Mouse (Mus musculus) heart, embryonic 12.5 days (tissue): Measurements from ENCODE around the gene Prdx2. TPM values are rescaled to one million over a fixed set of nuclear protein-coding genes. Genes with fewer than 3 reads are reported as not detected.

Experiments used
- ATAC-seq: fragments of 200-750 bp; cut with Nextera tagmentation; 2 replicates; pipeline ENCODE4 v1.8.0; 2017; ENCODE audit warnings: moderate TSS enrichment, moderate library complexity; ENCODE audit not compliant: insufficient number of reproducible peaks, low FRiP score
- H3K27ac ChIP-seq: fragments of 300-500 bp; sonication (generic); 2 replicates; pipeline ENCODE4 v1.5.1; 2016; ENCODE audit warnings: mild to moderate bottlenecking, moderate library complexity; ENCODE audit not compliant: poor library complexity, severe bottlenecking
- H3K27me3 ChIP-seq: fragments of 300-500 bp; sonication (generic); replicated peaks from 2 replicates; pipeline ENCODE4 v1.6.1; 2016; ENCODE audit warnings: mild to moderate bottlenecking, moderate library complexity
- H3K36me3 ChIP-seq: fragments of 300-500 bp; sonication (generic); 2 replicates; pipeline ENCODE4 v1.6.1; 2016; ENCODE audit warnings: mild to moderate bottlenecking, moderate library complexity
- H3K4me1 ChIP-seq: fragments of 300-500 bp; sonication (generic); replicated peaks from 2 replicates; pipeline ENCODE4 v1.6.1; 2016; ENCODE audit warnings: mild to moderate bottlenecking
- H3K4me2 ChIP-seq: fragments of 300-500 bp; sonication (generic); 2 replicates; pipeline ENCODE4 v1.6.1; 2016; ENCODE audit warnings: mild to moderate bottlenecking, moderate library complexity
- H3K4me3 ChIP-seq: fragments of 300-500 bp; sonication (generic); 2 replicates; pipeline ENCODE4 v1.5.1; 2016; ENCODE audit warnings: mild to moderate bottlenecking
- H3K9ac ChIP-seq: fragments of 300-500 bp; sonication (generic); 2 replicates; pipeline ENCODE4 v1.6.1; 2016; ENCODE audit warnings: mild to moderate bottlenecking, moderate library complexity
- H3K9me3 ChIP-seq: fragments of 300-500 bp; sonication (generic); replicated peaks from 2 replicates; pipeline ENCODE4 v1.6.1; 2016; ENCODE audit warnings: mild to moderate bottlenecking, moderate library complexity
- WGBS: fragments of 180-500 bp; shearing (Covaris S2); methylation state at CpG from one replicate; pipeline ENCODE4 v1.1.7; 2016; 5-methylcytosine and 5-hydroxymethylcytosine counted together
- polyA plus RNA-seq: library from polyadenylated mRNA; unstranded; fragments of >200 nt; fragmentation: Nextera tagmentation; extraction: Ambion mirVana; gene quantifications from 2 replicates; pipeline ENCODE4 v1.2.1, GENCODE M21; 2016

Prdx2 gene
- polyA plus RNA-seq, 1 experiment from 2014 or later = 672 TPM

GRCm38 (mm10) chr8:84973079-84973478 is 3.7 kb downstream of the Prdx2 start:
- H3K9me3 ChIP-seq = no peaks in the 10 kb centered on the region
- ATAC-seq = no peak
- H3K4me3 ChIP-seq = no peak overlapping the region
- WGBS = 88% methylated on average over 1 of the region's 1 CpGs
- no peak overlapping the region for H3K27ac ChIP-seq
- H3K9ac ChIP-seq = no peak overlapping the region
- H3K27me3 ChIP-seq = no peaks in the 10 kb centered on the region
- peaks cover 36% of the 10 kb centered on the region for H3K4me1 ChIP-seq
- H3K36me3 ChIP-seq = peaks cover 45% of the 10 kb centered on the region
- H3K4me2 ChIP-seq = no peak overlapping the region

DNA sequence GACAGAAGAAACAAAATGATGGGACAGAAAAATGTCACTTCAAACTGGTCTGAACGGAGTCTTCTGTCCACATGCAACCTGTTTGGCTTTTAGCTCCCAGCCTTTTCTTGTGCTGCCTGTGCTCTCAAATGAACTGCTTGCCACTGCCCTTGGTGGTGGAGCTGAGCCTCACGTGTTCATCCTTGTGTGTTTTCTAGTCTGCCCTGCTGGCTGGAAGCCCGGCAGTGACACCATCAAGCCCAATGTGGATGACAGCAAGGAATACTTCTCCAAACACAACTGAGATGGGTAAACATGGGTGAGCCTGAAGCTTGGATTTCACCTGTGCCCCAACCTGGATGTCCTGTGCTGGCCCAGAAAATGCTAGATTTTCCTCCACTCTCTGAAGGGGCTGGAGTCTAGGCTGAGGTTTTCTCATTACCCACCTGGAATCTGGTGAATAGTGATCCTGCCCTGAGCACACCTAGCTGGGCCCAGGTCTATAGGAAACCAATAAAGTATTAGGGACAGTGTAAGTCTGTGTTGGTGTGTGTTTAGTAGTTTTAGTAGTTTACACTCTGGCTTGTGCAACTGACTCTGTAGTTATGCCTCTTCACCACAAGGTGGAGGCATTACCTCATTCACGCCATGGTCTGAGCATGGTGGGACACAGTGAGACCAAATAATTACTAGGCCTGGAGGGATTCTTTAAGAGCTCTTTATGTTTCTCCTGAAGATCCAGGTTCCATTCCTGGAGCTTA is 4.6 kb downstream of the Prdx2 start:
- ATAC-seq = no peak
- Histone ChIP-seq H3K4me1 (peaks cover 33% of the 10 kb centered on the region), H3K4me3 (no peak overlapping the region), H3K36me3 (peaks cover 45% of the 10 kb centered on the region), H3K9ac (no peak overlapping the region), H3K27ac (no peak overlapping the region), H3K4me2 (peak overlapping the region; percentile 11; the same call in 1 of the 2 replicates), H3K9me3 (no peaks in the 10 kb centered on the region), H3K27me3 (no peaks in the 10 kb centered on the region)
- 71% methylated on average over 4 of the region's 4 CpGs for whole genome bisulfite sequencing

GRCm38 (mm10) chr8:84974543-84975142 is 5.3 kb downstream of the Prdx2 start:
- H3K4me3 ChIP-seq = no peak overlapping the region
- no peak for ATAC-seq
- 79% methylated on average over 8 of the region's 8 CpGs for WGBS
- H3K9me3 ChIP-seq = no peaks in the 10 kb centered on the region
- H3K4me2 ChIP-seq = 0 out of 2 replicates have a peak overlapping the region, but pooled peaks have one; percentile 95
- H3K36me3 ChIP-seq = peaks cover 45% of the 10 kb centered on the region
- no peak overlapping the region for H3K27ac ChIP-seq
- H3K27me3 ChIP-seq = no peaks in the 10 kb centered on the region
- no peak overlapping the region for H3K9ac ChIP-seq
- peaks cover 40% of the 10 kb centered on the region for H3K4me1 ChIP-seq

- Histone ChIP-seq H3K36me3 (peaks cover 45% of the 10 kb centered on the region), H3K4me1 (peaks cover 46% of the 10 kb centered on the region), H3K27me3 (no peaks in the 10 kb centered on the region), H3K9ac (peak overlapping the region; percentile 69; the same call in 1 of the 2 replicates), H3K27ac (peak overlapping the region; percentile 71), H3K9me3 (no peaks in the 10 kb centered on the region), H3K4me2 (peak overlapping the region; percentile 95), H3K4me3 (peak overlapping the region; percentile 55; the same call in 1 of the 2 replicates)
- 35% methylated on average over 7 of the region's 7 CpGs for WGBS
- no peak for ATAC-seq
Measured at GRCm38 (mm10) chr8:84975434-84975833, 6.0 kb downstream of the Prdx2 start.

DNA sequence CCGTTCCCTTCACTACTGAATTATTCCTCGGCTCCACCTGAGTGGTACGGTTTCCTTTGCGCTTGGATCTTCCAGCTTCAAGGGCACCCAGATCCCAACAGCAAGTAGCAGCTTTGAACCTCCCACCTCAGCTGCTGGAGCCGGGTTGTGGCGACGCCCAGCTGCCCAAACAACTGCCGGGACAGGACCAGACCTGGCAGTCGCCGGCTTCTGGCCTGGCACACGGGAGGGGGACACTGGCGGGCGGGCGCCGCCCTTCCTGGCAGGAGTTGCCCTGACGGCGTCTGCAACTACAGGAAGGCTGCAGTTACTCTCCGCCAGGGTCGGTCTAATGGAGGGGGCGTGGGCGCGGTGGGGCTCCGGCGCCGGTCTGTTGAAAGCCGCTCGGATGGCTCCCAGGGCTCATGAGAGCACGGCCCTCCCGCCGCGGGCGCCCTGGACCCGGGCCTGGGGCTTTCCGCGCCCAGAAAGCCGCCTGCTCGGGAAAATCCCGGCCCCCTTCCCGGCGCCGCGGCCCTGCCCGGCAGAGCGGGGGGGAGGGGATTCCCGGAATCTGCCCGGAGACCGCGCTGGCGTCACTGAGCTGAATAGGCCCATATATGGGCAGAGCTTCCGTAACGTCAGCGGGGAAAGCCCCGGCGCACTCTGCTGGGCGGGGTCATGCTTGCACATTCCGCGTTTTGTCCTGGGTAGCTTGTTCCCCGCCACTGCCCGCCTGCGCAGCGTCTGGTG is 6.8 kb downstream of the Prdx2 start:
- Histone ChIP-seq H3K27me3 (no peaks in the 10 kb centered on the region), H3K4me3 (peak overlapping the region; percentile 55), H3K27ac (peak overlapping the region; percentile 71), H3K9ac (peak overlapping the region; percentile 78), H3K9me3 (no peaks in the 10 kb centered on the region), H3K4me2 (peak overlapping the region; percentile 95), H3K4me1 (peaks cover 46% of the 10 kb centered on the region), H3K36me3 (peaks cover 39% of the 10 kb centered on the region)
- ATAC-seq = peak; percentile 85
- under 1% methylated on average over 61 of the region's 61 CpGs for WGBS

DNA sequence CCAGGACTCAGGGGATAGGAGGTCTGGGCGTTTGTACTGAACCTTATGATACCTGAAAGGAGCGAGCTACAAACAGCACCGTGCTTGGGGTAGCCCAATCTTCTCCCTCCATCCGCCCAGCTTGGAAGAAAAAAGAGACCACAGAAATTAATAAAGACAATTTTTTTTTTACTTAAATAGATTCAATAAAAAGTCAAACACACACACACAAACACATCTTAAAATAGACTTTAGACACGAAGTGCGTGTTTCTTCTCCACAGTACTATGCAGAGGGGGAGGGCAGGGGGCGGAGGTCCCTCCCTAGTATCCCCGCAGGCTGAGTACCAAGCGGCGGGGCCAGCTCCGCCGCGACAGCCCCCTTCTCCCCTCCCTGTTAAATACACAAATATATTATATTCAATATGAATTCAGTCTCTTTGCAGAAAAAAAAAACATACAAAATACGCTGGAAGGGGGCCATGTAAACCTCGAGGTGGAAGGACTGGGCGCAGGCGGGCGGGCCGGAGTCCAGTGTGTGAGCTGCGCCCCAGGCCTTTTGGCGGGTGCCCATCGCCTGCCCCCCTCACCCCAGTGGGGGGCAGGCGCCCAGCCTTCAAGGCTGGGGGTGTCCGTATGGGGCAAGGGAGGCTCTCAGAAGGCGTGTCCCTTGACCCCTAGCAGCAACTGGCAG is 7.5 kb downstream of the Prdx2 start:
- Histone ChIP-seq H3K9ac (peak overlapping the region; percentile 78), H3K4me3 (peak overlapping the region; percentile 55), H3K27me3 (no peaks in the 10 kb centered on the region), H3K4me1 (peaks cover 51% of the 10 kb centered on the region), H3K36me3 (peaks cover 32% of the 10 kb centered on the region), H3K4me2 (peak overlapping the region; percentile 95), H3K27ac (peak overlapping the region; percentile 71), H3K9me3 (no peaks in the 10 kb centered on the region)
- under 1% methylated on average over 25 of the region's 25 CpGs for WGBS
- no peak for ATAC-seq

- Histone ChIP-seq H3K9ac (peak overlapping the region; percentile 78), H3K27ac (peak overlapping the region; percentile 71), H3K27me3 (no peaks in the 10 kb centered on the region), H3K9me3 (no peaks in the 10 kb centered on the region), H3K4me3 (peak overlapping the region; percentile 55), H3K36me3 (peaks cover 25% of the 10 kb centered on the region), H3K4me1 (peaks cover 58% of the 10 kb centered on the region), H3K4me2 (peak overlapping the region; percentile 95)
- 1% methylated on average over 70 of the region's 70 CpGs for WGBS
- no peak for ATAC-seq
Measured at GRCm38 (mm10) chr8:84977435-84978247, 8.3 kb downstream of the Prdx2 start.

DNA sequence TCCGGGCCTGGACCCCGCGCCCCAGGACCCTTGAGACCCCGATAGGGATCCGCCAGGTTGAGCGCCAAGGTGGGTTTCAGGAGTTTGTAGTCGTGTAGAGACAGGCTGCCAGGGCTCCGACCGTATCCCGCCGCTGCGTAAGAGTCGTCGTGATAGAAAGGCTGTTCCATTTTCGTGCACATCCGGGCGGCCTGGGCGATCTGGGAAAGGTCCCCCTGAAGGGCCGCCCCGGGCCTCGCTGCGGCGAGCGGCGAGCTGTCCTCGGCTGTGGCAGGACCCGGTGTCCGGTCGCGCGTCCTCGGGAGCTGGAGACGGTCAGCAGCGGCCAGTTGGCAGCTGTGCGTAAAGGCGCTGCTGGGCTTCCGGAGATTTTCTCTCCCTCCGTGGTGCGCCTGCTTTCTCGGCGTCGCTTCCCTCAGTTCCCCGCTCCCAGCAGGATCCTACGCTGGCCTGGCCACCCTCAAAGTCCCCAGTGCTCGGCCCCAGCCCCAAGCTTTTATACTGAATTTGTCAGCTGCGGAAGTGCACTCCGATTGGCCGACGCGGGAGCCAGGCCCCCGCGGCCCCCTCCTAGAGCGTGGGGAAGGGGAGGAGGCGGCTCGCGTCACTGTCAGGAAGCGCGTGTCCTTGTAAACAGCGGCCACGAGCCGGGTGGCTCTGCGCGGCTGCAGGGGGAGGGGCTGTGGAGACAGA is 9.0 kb downstream of the Prdx2 start, which contains the start of gene Junb:
Gene Junb, minus strand, starts transcription at position 471 of the 693 bp plus-strand sequence.
- Histone ChIP-seq H3K27ac (peak within 1 kb of the TSS; percentile 71), H3K9ac (peak within 1 kb of the TSS; percentile 78), H3K4me3 (peak within 1 kb of the TSS; percentile 55), H3K27me3 (no peaks in the 10 kb centered on the region), H3K4me2 (peak within 1 kb of the TSS; percentile 95), H3K36me3 (peaks cover 18% of the 10 kb centered on the region), H3K9me3 (no peaks in the 10 kb centered on the region), H3K4me1 (peaks cover 59% of the 10 kb centered on the region)
- ATAC-seq = peak; percentile 71
- WGBS = under 1% methylated on average over 63 of the region's 63 CpGs

- H3K4me3 ChIP-seq = peak overlapping the region; percentile 55
- H3K9ac ChIP-seq = peak overlapping the region; percentile 50
- 1% methylated on average over 42 of the region's 42 CpGs for WGBS
- H3K9me3 ChIP-seq = no peaks in the 10 kb centered on the region
- peak overlapping the region; percentile 71 for H3K27ac ChIP-seq
- ATAC-seq = peak; percentile 43
- H3K4me2 ChIP-seq = peak overlapping the region; percentile 95
- H3K36me3 ChIP-seq = peaks cover 6% of the 10 kb centered on the region; the same call in 1 of the 2 replicates
- peaks cover 66% of the 10 kb centered on the region for H3K4me1 ChIP-seq
- no peaks in the 10 kb centered on the region for H3K27me3 ChIP-seq
Measured at GRCm38 (mm10) chr8:84979599-84980421, 10.4 kb downstream of the Prdx2 start.
